Mouse (Mus musculus) gastrocnemius, postnatal 10 days (tissue): ENCODE measurements around the gene Gm7358. TPM values are rescaled to one million over a fixed set of nuclear protein-coding genes. Genes with fewer than 3 reads are reported as not detected.
"Not testable (repeated sequence)": the region's sequence is repeated elsewhere in the genome, so short reads cannot be mapped to it uniquely, and the experiment has no call there.

Experiments used
- DNase-seq: peaks from one replicate; pipeline ENCODE4 v3.0.0; 2021; ENCODE audit warnings: mixed read lengths
- long read RNA-seq, 2 experiments: library from polyadenylated mRNA; stranded (forward); transcript quantifications; one replicate each; pipeline ENCODE4 v2.0.0; 2021
- total RNA-seq, 2 experiments: library from RNA; stranded (reverse); gene quantifications; 2 replicates each; pipeline ENCODE4 v1.2.3; 2021

Gm7358 gene
- not detected for total RNA-seq
- long read RNA-seq, experiment 1: 0 reads
- long read RNA-seq, experiment 2: 0 reads

GRCm38 (mm10) chr17:14059431-14059830, at the start of gene Gm7358:
TSS of gene Gm7358 (minus strand) at chr17:14059531.
- not testable (repeated sequence) for DNase-seq

GRCm38 (mm10) chr17:14103018-14103417, 43.7 kb upstream of the Gm7358 start:
- not testable (repeated sequence) for DNase-seq

GRCm38 (mm10) chr17:14101446-14101980, 42.2 kb upstream of the Gm7358 start:
- DNase-seq: not testable (repeated sequence)

- not testable (repeated sequence) for DNase-seq
Measured at GRCm38 (mm10) chr17:14099886-14100285, 40.6 kb upstream of the Gm7358 start.

GRCm38 (mm10) chr17:14094165-14094564, 34.8 kb upstream of the Gm7358 start:
- not testable (repeated sequence) for DNase-seq

GRCm38 (mm10) chr17:14086629-14087028, 27.3 kb upstream of the Gm7358 start:
- DNase-seq: not testable (repeated sequence)

GRCm38 (mm10) chr17:14041880-14042279, 17.5 kb downstream of the Gm7358 start:
- not testable (repeated sequence) for DNase-seq

- DNase-seq: not testable (repeated sequence)
Measured at GRCm38 (mm10) chr17:14037012-14037411, 22.3 kb downstream of the Gm7358 start.

- not testable (repeated sequence) for DNase-seq
Measured at GRCm38 (mm10) chr17:14036113-14036512, 23.2 kb downstream of the Gm7358 start.

Other genes with a start within 250 kb of the Gm7358 start
- not detected for gene Gm7168, start 111.2 kb downstream of the Gm7358 start, total RNA-seq
- not detected for gene Gm7356, start 55.8 kb downstream of the Gm7358 start, total RNA-seq
- gene Dact2, start 144.8 kb upstream of the Gm7358 start, total RNA-seq: 1 to 10 TPM; 2.0 to 3.5 TPM
- 10 to 100 TPM; 91.1 to 92.9 TPM for gene Smoc2, start 220.0 kb upstream of the Gm7358 start, total RNA-seq